In genomic region chr1:128912532-128912931, GRCm38 (mm10) we compare ENCODE assay signal across 21 mouse cellular contexts.
DNase-seq lines count a peak whose midpoint lies in the region; ATAC-seq lines count a peak whose summit lies in the region.
"Had no signal": no experiment of that assay in that cellular context is flagged by ENCODE, and none has a peak within 500 bp of the region (broad histone marks: within the 10 kb centered on the region; RNA-seq: fewer than 3 reads in every experiment).

No protein-coding gene starts in this region.

- H3K4me3 ChIP-seq in hindbrain, embryonic 13.5 days = no peak overlapping the region
- no peak overlapping the region for H3K4me3 ChIP-seq in hindbrain, embryonic 10.5 days
- H3K4me3 ChIP-seq in neural tube, embryonic 11.5 days (ENCODE audit: low read depth, low read length) = no peak overlapping the region
- no peak overlapping the region for H3K4me3 ChIP-seq in neural tube, embryonic 15.5 days (replicated peaks)
- H3K4me3 ChIP-seq: embryonic facial prominence, embryonic 15.5 days; erythroblast, embryonic 14.5 days; forebrain, embryonic 10.5 days; heart, embryonic 10.5 days had no signal

- ATAC-seq in hindbrain, embryonic 13.5 days (ENCODE audit: low FRiP score) = 0 out of 2 replicates have a peak, but pooled peaks have one; percentile 59
- ATAC-seq in neural tube, embryonic 11.5 days (ENCODE audit: insufficient read depth, low FRiP score, low TSS enrichment) = peak; percentile 70
- no peak for ATAC-seq in neural tube, embryonic 15.5 days (ENCODE audit: low FRiP score)
- ATAC-seq: activated CD4-positive, CD25-positive, alpha-beta regulatory T cell, adult 4 months; forebrain, embryonic 14.5 days; hindbrain, embryonic 16.5 days; Patski had no signal

- no peak overlapping the region for H3K4me2 ChIP-seq in hindbrain, embryonic 13.5 days
- H3K4me2 ChIP-seq in neural tube, embryonic 11.5 days (ENCODE audit: low read depth) = no peak overlapping the region
- no peak overlapping the region for H3K4me2 ChIP-seq in neural tube, embryonic 15.5 days
- H3K4me2 ChIP-seq: embryonic facial prominence, embryonic 15.5 days had no signal

- H3K27me3 ChIP-seq in hindbrain, embryonic 13.5 days = no peaks in the 10 kb centered on the region
- no peaks in the 10 kb centered on the region for H3K27me3 ChIP-seq in hindbrain, embryonic 10.5 days (ENCODE audit: insufficient read depth, poor library complexity, severe bottlenecking)
- no peaks in the 10 kb centered on the region for H3K27me3 ChIP-seq in neural tube, embryonic 11.5 days (ENCODE audit: control insufficient read depth, insufficient read depth, low read length)
- H3K27me3 ChIP-seq in neural tube, embryonic 15.5 days (replicated peaks) = no peaks in the 10 kb centered on the region
- H3K27me3 ChIP-seq: embryonic facial prominence, embryonic 15.5 days had no signal

- no peak overlapping the region for H3K9ac ChIP-seq in hindbrain, embryonic 13.5 days
- H3K9ac ChIP-seq in neural tube, embryonic 11.5 days (ENCODE audit: low read length) = no peak overlapping the region
- no peak overlapping the region for H3K9ac ChIP-seq in neural tube, embryonic 15.5 days (replicated peaks)
- H3K9ac ChIP-seq: embryonic facial prominence, embryonic 15.5 days had no signal

- no peak overlapping the region for H3K27ac ChIP-seq in hindbrain, embryonic 13.5 days
- H3K27ac ChIP-seq in hindbrain, embryonic 10.5 days = no peak overlapping the region
- no peak overlapping the region for H3K27ac ChIP-seq in neural tube, embryonic 11.5 days (ENCODE audit: low read depth, low read length)
- H3K27ac ChIP-seq in neural tube, embryonic 15.5 days (replicated peaks) = no peak overlapping the region
- H3K27ac ChIP-seq: embryonic facial prominence, embryonic 15.5 days; forebrain, embryonic 10.5 days; heart, embryonic 10.5 days had no signal

- H3K4me1 ChIP-seq in hindbrain, embryonic 13.5 days (replicated peaks) = peaks cover 5% of the 10 kb centered on the region
- H3K4me1 ChIP-seq in hindbrain, embryonic 10.5 days (replicated peaks) = peaks cover 8% of the 10 kb centered on the region; the same call in 1 of the 2 replicates
- H3K4me1 ChIP-seq in neural tube, embryonic 11.5 days (ENCODE audit: control insufficient read depth, insufficient read depth, low read length) = no peaks in the 10 kb centered on the region
- 0 out of 2 replicates have a peak, but pooled peaks cover 6% of the 10 kb centered on the region for H3K4me1 ChIP-seq in neural tube, embryonic 15.5 days
- H3K4me1 ChIP-seq: embryonic facial prominence, embryonic 15.5 days; heart, embryonic 10.5 days had no signal

- no peak for DNase-seq in hindbrain, embryonic 10.5 days (ENCODE audit: low spot score)
- DNase-seq in neural tube, embryonic 11.5 days (ENCODE audit: low spot score) = no peak
- peak; percentile 39 for DNase-seq in mesoderm, embryonic 11.5 days (ENCODE audit: low read depth, low spot score)
- DNase-seq in liver = no peak
- DNase-seq: adrenal gland, postnatal 14 days; cerebellum, adult 2 months; cerebellum, postnatal 10 days; embryo, embryonic 11 days; gastrocnemius, postnatal 10 days; heart, adult 18-20 months; heart, postnatal 10 days had no signal

- no peaks in the 10 kb centered on the region for H3K36me3 ChIP-seq in hindbrain, embryonic 13.5 days
- no peaks in the 10 kb centered on the region for H3K36me3 ChIP-seq in hindbrain, embryonic 10.5 days
- H3K36me3 ChIP-seq in neural tube, embryonic 11.5 days (ENCODE audit: control insufficient read depth, insufficient read depth, low read length) = no peaks in the 10 kb centered on the region
- no peaks in the 10 kb centered on the region for H3K36me3 ChIP-seq in neural tube, embryonic 15.5 days
- H3K36me3 ChIP-seq: embryonic facial prominence, embryonic 15.5 days; forebrain, embryonic 10.5 days; heart, embryonic 10.5 days had no signal

- no peaks in the 10 kb centered on the region for H3K9me3 ChIP-seq in hindbrain, embryonic 13.5 days
- H3K9me3 ChIP-seq in hindbrain, embryonic 10.5 days = no peaks in the 10 kb centered on the region
- no peaks in the 10 kb centered on the region for H3K9me3 ChIP-seq in neural tube, embryonic 11.5 days (ENCODE audit: control insufficient read depth, low read length)
- no peaks in the 10 kb centered on the region for H3K9me3 ChIP-seq in neural tube, embryonic 15.5 days (replicated peaks)
- H3K9me3 ChIP-seq: embryonic facial prominence, embryonic 15.5 days; forebrain, embryonic 10.5 days; heart, embryonic 10.5 days had no signal
